Mouse (Mus musculus) lung, adult 2 months (tissue): ENCODE measurements around the gene Cnot9.

Experiments used
- CTCF ChIP-seq: fragments of 200-500 bp; IDR thresholded peaks from 2 replicates; pipeline ENCODE4 v1.5.1; 2011; ENCODE audit warnings: mild to moderate bottlenecking, low read length, control low read depth; ENCODE audit not compliant: insufficient read depth
- POLR2A ChIP-seq: fragments of 200-500 bp; IDR thresholded peaks from 2 replicates; pipeline ENCODE4 v1.6.1; 2011; ENCODE audit warnings: low read depth, mild to moderate bottlenecking, control low read depth, low read length, borderline replicate concordance; ENCODE audit errors: extremely low read depth

GRCm38 (mm10) chr1:74460273-74460672 is 45.6 kb upstream of the Cnot9 start:
- no peak for TF ChIP-seq POLR2A
- TF ChIP-seq CTCF = no peak
